Mouse (Mus musculus): ENCODE measurements around the gene Ubr2.

- no peak for TF ChIP-seq CTCF (IDR thresholded peaks at IDR 0.05; ENCODE audit: extremely low read depth, insufficient read depth, low read length)
- no peak for TF ChIP-seq POLR2A (IDR thresholded peaks at IDR 0.05; ENCODE audit: extremely low read depth, insufficient read depth, low read length)
Observed at GRCm38 (mm10) chr17:47006741-47007140, 3.6 kb downstream of the Ubr2 start.

All from cortical plate, adult 2 months (tissue).